Mouse (Mus musculus) embryonic facial prominence, embryonic 15.5 days (tissue): ENCODE measurements at regions not wholly inside any gene's neighbourhood (a gene's known extent, or its start where the extent isn't known, plus 50 kb on each side); places are given as distances from the start of the nearest gene placed in this dataset.

ENCODE experiments used
- ATAC-seq: fragments of 200-750 bp; cut with Nextera tagmentation; 2 replicates; pipeline ENCODE4 v1.8.0; 2017; ENCODE audit warnings: low read depth, moderate TSS enrichment; ENCODE audit not compliant: insufficient number of reproducible peaks, low FRiP score, low TSS enrichment
- H3K27ac ChIP-seq: fragments of 300-500 bp; sonication (generic); replicated peaks from 2 replicates; pipeline ENCODE4 v1.5.1; 2015; ENCODE audit warnings: mild to moderate bottlenecking, inconsistent platforms
- H3K27me3 ChIP-seq: fragments of 300-500 bp; sonication (generic); 2 replicates; pipeline ENCODE4 v1.6.1; 2015; ENCODE audit warnings: inconsistent platforms
- H3K36me3 ChIP-seq: fragments of 300-500 bp; sonication (generic); 2 replicates; pipeline ENCODE4 v1.6.1; 2015; ENCODE audit warnings: mild to moderate bottlenecking, inconsistent platforms
- H3K4me1 ChIP-seq: fragments of 300-500 bp; sonication (generic); 2 replicates; pipeline ENCODE4 v1.6.1; 2015; ENCODE audit warnings: inconsistent platforms
- H3K4me2 ChIP-seq: fragments of 300-500 bp; sonication (generic); replicated peaks from 2 replicates; pipeline ENCODE4 v1.6.1; 2015; ENCODE audit warnings: mild to moderate bottlenecking, inconsistent platforms
- H3K4me3 ChIP-seq: fragments of 300-500 bp; sonication (generic); replicated peaks from 2 replicates; pipeline ENCODE4 v1.5.1; 2015; ENCODE audit warnings: mild to moderate bottlenecking, inconsistent platforms
- H3K9ac ChIP-seq: fragments of 300-500 bp; sonication (generic); 2 replicates; pipeline ENCODE4 v1.6.1; 2015; ENCODE audit warnings: inconsistent platforms
- H3K9me3 ChIP-seq: fragments of 300-500 bp; sonication (generic); replicated peaks from 2 replicates; pipeline ENCODE4 v1.6.1; 2016; ENCODE audit warnings: inconsistent platforms
- WGBS: fragments of 180-500 bp; shearing (Covaris S2); methylation state at CpG from one replicate; pipeline ENCODE4 v1.1.7; 2015; 5-methylcytosine and 5-hydroxymethylcytosine counted together

- no peaks in the 10 kb centered on the region for H3K36me3 ChIP-seq
- no peaks in the 10 kb centered on the region for H3K4me1 ChIP-seq
- H3K4me2 ChIP-seq, result no peak overlapping the region
- WGBS, result 86% methylated on average over 1 of the region's 1 CpGs
- H3K9me3 ChIP-seq, result no peaks in the 10 kb centered on the region
- no peak overlapping the region for H3K9ac ChIP-seq
- H3K27ac ChIP-seq, result no peak overlapping the region
- H3K4me3 ChIP-seq, result no peak overlapping the region
- H3K27me3 ChIP-seq, result peaks cover 4% of the 10 kb centered on the region; the same call in 1 of the 2 replicates
- ATAC-seq, result no peak
Measured at GRCm38 (mm10) chr1:120667776-120668175, 65.6 kb downstream of the En1 start.

- ATAC-seq, result no peak
- H3K4me3 ChIP-seq, result no peak overlapping the region
- H3K9me3 ChIP-seq, result no peaks in the 10 kb centered on the region
- no peak overlapping the region for H3K27ac ChIP-seq
- peaks cover 4% of the 10 kb centered on the region; the same call in 1 of the 2 replicates for H3K4me1 ChIP-seq
- H3K4me2 ChIP-seq, result no peak overlapping the region
- WGBS, result 56% methylated on average over 12 of the region's 12 CpGs
- no peak overlapping the region for H3K9ac ChIP-seq
- no peaks in the 10 kb centered on the region for H3K36me3 ChIP-seq
- H3K27me3 ChIP-seq, result peaks cover 3% of the 10 kb centered on the region; the same call in 1 of the 2 replicates
Measured at GRCm38 (mm10) chr1:120683532-120684245, 81.5 kb downstream of the En1 start.

GRCm38 (mm10) chr1:120685650-120686244 lies 83.5 kb downstream of the En1 start:
- Histone ChIP-seq H3K4me2 (no peak overlapping the region), H3K27me3 (peaks cover 3% of the 10 kb centered on the region; the same call in 1 of the 2 replicates), H3K9me3 (no peaks in the 10 kb centered on the region), H3K4me3 (no peak overlapping the region), H3K4me1 (peaks cover 4% of the 10 kb centered on the region; the same call in 1 of the 2 replicates), H3K27ac (no peak overlapping the region), H3K9ac (no peak overlapping the region), H3K36me3 (no peaks in the 10 kb centered on the region)
- ATAC-seq, result 0 out of 2 replicates have a peak, but pooled peaks have one; percentile 59
- 49% methylated on average over 6 of the region's 6 CpGs for WGBS

- no peaks in the 10 kb centered on the region for H3K9me3 ChIP-seq
- no peaks in the 10 kb centered on the region for H3K36me3 ChIP-seq
- H3K4me3 ChIP-seq, result no peak overlapping the region
- H3K4me1 ChIP-seq, result peaks cover 4% of the 10 kb centered on the region; the same call in 1 of the 2 replicates
- 80% methylated on average over 2 of the region's 2 CpGs for whole genome bisulfite sequencing
- H3K4me2 ChIP-seq, result no peak overlapping the region
- no peak overlapping the region for H3K27ac ChIP-seq
- peaks cover 3% of the 10 kb centered on the region; the same call in 1 of the 2 replicates for H3K27me3 ChIP-seq
- ATAC-seq, result no peak
- H3K9ac ChIP-seq, result no peak overlapping the region
Measured at GRCm38 (mm10) chr1:120691571-120691970, 89.4 kb downstream of the En1 start.

- no peaks in the 10 kb centered on the region for H3K27me3 ChIP-seq
- no peak overlapping the region for H3K9ac ChIP-seq
- no peak for ATAC-seq
- H3K4me2 ChIP-seq, result no peak overlapping the region
- no peaks in the 10 kb centered on the region for H3K36me3 ChIP-seq
- H3K4me3 ChIP-seq, result no peak overlapping the region
- no peak overlapping the region for H3K27ac ChIP-seq
- WGBS, result 71% methylated on average over 4 of the region's 4 CpGs
- no peaks in the 10 kb centered on the region for H3K9me3 ChIP-seq
- no peaks in the 10 kb centered on the region for H3K4me1 ChIP-seq
Measured at GRCm38 (mm10) chr1:120698189-120698588, 96.0 kb downstream of the En1 start.

- 70% methylated on average over 5 of the region's 5 CpGs for WGBS
- H3K36me3 ChIP-seq, result no peaks in the 10 kb centered on the region
- H3K4me1 ChIP-seq, result no peaks in the 10 kb centered on the region
- no peaks in the 10 kb centered on the region for H3K9me3 ChIP-seq
- H3K27me3 ChIP-seq, result no peaks in the 10 kb centered on the region
- no peak overlapping the region for H3K9ac ChIP-seq
- H3K4me3 ChIP-seq, result no peak overlapping the region
- ATAC-seq, result no peak
- H3K27ac ChIP-seq, result no peak overlapping the region
- no peak overlapping the region for H3K4me2 ChIP-seq
Measured at GRCm38 (mm10) chr1:120704201-120704600, 102.0 kb downstream of the En1 start.

GRCm38 (mm10) chr1:120706011-120706410 lies 103.8 kb downstream of the En1 start:
- WGBS, result 60% methylated on average over 1 of the region's 1 CpGs
- Histone ChIP-seq H3K9me3 (no peaks in the 10 kb centered on the region), H3K36me3 (no peaks in the 10 kb centered on the region), H3K4me1 (no peaks in the 10 kb centered on the region), H3K27me3 (no peaks in the 10 kb centered on the region), H3K4me3 (no peak overlapping the region), H3K9ac (no peak overlapping the region), H3K4me2 (no peak overlapping the region), H3K27ac (no peak overlapping the region)
- no peak for ATAC-seq

- no peaks in the 10 kb centered on the region for H3K27me3 ChIP-seq
- 78% methylated on average over 5 of the region's 5 CpGs for WGBS
- no peak overlapping the region for H3K27ac ChIP-seq
- H3K36me3 ChIP-seq, result no peaks in the 10 kb centered on the region
- no peak for ATAC-seq
- no peaks in the 10 kb centered on the region for H3K9me3 ChIP-seq
- no peaks in the 10 kb centered on the region for H3K4me1 ChIP-seq
- H3K4me3 ChIP-seq, result no peak overlapping the region
- H3K9ac ChIP-seq, result no peak overlapping the region
- no peak overlapping the region for H3K4me2 ChIP-seq
Measured at GRCm38 (mm10) chr1:120708511-120708910, 106.3 kb downstream of the En1 start.

- ATAC-seq, result peak; percentile 87
- Histone ChIP-seq H3K4me1 (peaks cover 12% of the 10 kb centered on the region), H3K4me3 (no peak overlapping the region), H3K27me3 (no peaks in the 10 kb centered on the region), H3K9ac (no peak overlapping the region), H3K27ac (peak overlapping the region; percentile 61), H3K36me3 (no peaks in the 10 kb centered on the region), H3K4me2 (no peak overlapping the region), H3K9me3 (no peaks in the 10 kb centered on the region)
- WGBS, result 33% methylated on average over 9 of the region's 9 CpGs
Measured at GRCm38 (mm10) chr1:120715105-120715877, 113.1 kb downstream of the En1 start.

- no peak overlapping the region for H3K4me3 ChIP-seq
- no peaks in the 10 kb centered on the region for H3K4me1 ChIP-seq
- H3K36me3 ChIP-seq, result no peaks in the 10 kb centered on the region
- H3K27me3 ChIP-seq, result no peaks in the 10 kb centered on the region
- H3K4me2 ChIP-seq, result no peak overlapping the region
- H3K9ac ChIP-seq, result no peak overlapping the region
- no peak overlapping the region for H3K27ac ChIP-seq
- H3K9me3 ChIP-seq, result no peaks in the 10 kb centered on the region
- ATAC-seq, result no peak
- 91% methylated on average over 7 of the region's 7 CpGs for WGBS
Measured at GRCm38 (mm10) chr1:120726777-120727176, 124.6 kb downstream of the En1 start.

GRCm38 (mm10) chr1:120727427-120727826 lies 125.2 kb downstream of the En1 start:
- Histone ChIP-seq H3K9me3 (no peaks in the 10 kb centered on the region), H3K4me2 (peak overlapping the region; percentile 27), H3K36me3 (no peaks in the 10 kb centered on the region), H3K9ac (no peak overlapping the region), H3K4me3 (no peak overlapping the region), H3K27ac (no peak overlapping the region), H3K4me1 (no peaks in the 10 kb centered on the region), H3K27me3 (no peaks in the 10 kb centered on the region)
- 21% methylated on average over 8 of the region's 8 CpGs for WGBS
- no peak for ATAC-seq
